In the genomic region with DNA sequence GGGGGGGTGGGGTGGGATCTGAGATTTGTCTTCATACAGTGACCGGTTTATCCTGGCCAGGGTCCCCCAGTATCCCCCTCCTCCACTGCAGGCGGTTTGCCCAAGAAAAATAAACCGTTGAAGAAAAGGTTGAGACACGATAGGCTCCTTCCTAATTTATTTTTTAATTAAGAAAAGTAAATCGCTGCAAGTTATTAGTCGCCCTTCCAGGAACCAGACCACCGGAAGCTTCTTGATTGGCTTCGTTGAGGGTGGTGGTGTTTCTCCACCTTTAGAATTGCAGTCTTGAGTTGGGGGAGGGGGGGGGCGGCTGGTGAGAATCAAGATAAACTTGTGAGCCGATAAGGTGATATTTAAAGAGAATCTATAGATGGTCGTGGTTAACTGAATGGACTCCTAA, we compare ENCODE assay signal across 9 mouse cellular contexts. TPM values are rescaled to one million over a fixed set of nuclear protein-coding genes. Genes with fewer than 3 reads are reported as not detected.
DNase-seq lines count a peak whose midpoint lies in the region; ATAC-seq lines count a peak whose summit lies in the region.
"Had no signal": no experiment of that assay in that cellular context is flagged by ENCODE, and none has a peak within 500 bp of the region (broad histone marks: within the 10 kb centered on the region; RNA-seq: fewer than 3 reads in every experiment).

No protein-coding gene starts in this region.

- ATAC-seq in kidney, embryonic 14.5 days (ENCODE audit: low FRiP score, low TSS enrichment) = no peak
- no peak for ATAC-seq in intestine, embryonic 15.5 days
- ATAC-seq in neural tube, embryonic 12.5 days (ENCODE audit: low FRiP score, low read depth) = no peak

- DNase-seq in kidney, postnatal 25 days = no peak
- peak; percentile 67 for DNase-seq in embryo, embryonic 9.5 days (ENCODE audit: extremely low spot score)
- DNase-seq in adrenal gland, postnatal 25 days = no peak
- no peak for DNase-seq in left cerebral cortex, postnatal 14 days (ENCODE audit: low spot score in 2 of 2)
- no peak for DNase-seq in urinary bladder, postnatal 14 days (ENCODE audit: low spot score)

- WGBS in kidney, embryonic 14.5 days = 1% methylated on average over 11 of the region's 11 CpGs
- 5% methylated on average over 11 of the region's 11 CpGs for WGBS in intestine, embryonic 15.5 days
- WGBS in neural tube, embryonic 12.5 days = under 1% methylated on average over 11 of the region's 11 CpGs

- H3K9me3 ChIP-seq in kidney, embryonic 14.5 days (ENCODE audit: control insufficient read depth, low read length) = no peaks in the 10 kb centered on the region
- H3K9me3 ChIP-seq in intestine, embryonic 15.5 days = no peaks in the 10 kb centered on the region
- no peaks in the 10 kb centered on the region for H3K9me3 ChIP-seq in neural tube, embryonic 12.5 days

- peaks cover 17% of the 10 kb centered on the region for H3K36me3 ChIP-seq in kidney, embryonic 14.5 days (ENCODE audit: control insufficient read depth, insufficient read depth, low read length)
- H3K36me3 ChIP-seq in intestine, embryonic 15.5 days = 0 out of 2 replicates have a peak, but pooled peaks cover 7% of the 10 kb centered on the region
- peaks cover 10% of the 10 kb centered on the region for H3K36me3 ChIP-seq in neural tube, embryonic 12.5 days

- H3K27ac ChIP-seq in kidney, embryonic 14.5 days (ENCODE audit: low read depth, low read length) = peak overlapping the region; percentile 94
- H3K27ac ChIP-seq in intestine, embryonic 15.5 days = peak overlapping the region; percentile 74; the same call in 1 of the 2 replicates
- H3K27ac ChIP-seq in neural tube, embryonic 12.5 days = no peak overlapping the region

- peaks cover 29% of the 10 kb centered on the region for H3K4me1 ChIP-seq in kidney, embryonic 14.5 days (ENCODE audit: control insufficient read depth, insufficient read depth, low read length)
- peaks cover 36% of the 10 kb centered on the region for H3K4me1 ChIP-seq in intestine, embryonic 15.5 days (replicated peaks)
- H3K4me1 ChIP-seq in neural tube, embryonic 12.5 days = peaks cover 61% of the 10 kb centered on the region

- H3K27me3 ChIP-seq in kidney, embryonic 14.5 days (ENCODE audit: control insufficient read depth, insufficient read depth, low read length) = no peaks in the 10 kb centered on the region
- H3K27me3 ChIP-seq in intestine, embryonic 15.5 days (replicated peaks) = peaks cover 25% of the 10 kb centered on the region
- peaks cover 27% of the 10 kb centered on the region for H3K27me3 ChIP-seq in neural tube, embryonic 12.5 days (replicated peaks)
- H3K27me3 ChIP-seq: Patski had no signal

- H3K9ac ChIP-seq in kidney, embryonic 14.5 days (ENCODE audit: low read depth, low read length) = peak overlapping the region; percentile 88
- H3K9ac ChIP-seq in intestine, embryonic 15.5 days = peak overlapping the region; percentile 36; the same call in 1 of the 2 replicates
- no peak overlapping the region for H3K9ac ChIP-seq in neural tube, embryonic 12.5 days

- intact Hi-C loops in left cerebral cortex, postnatal 14 days (cut with DNase I) = no loop called here

- peak overlapping the region; percentile 57 for H3K4me3 ChIP-seq in kidney, embryonic 14.5 days (ENCODE audit: low read length)
- H3K4me3 ChIP-seq in intestine, embryonic 15.5 days (replicated peaks) = peak overlapping the region; percentile 56; the same call in 1 of the 2 replicates
- H3K4me3 ChIP-seq in neural tube, embryonic 12.5 days = no peak overlapping the region; the same call in 1 of the 2 replicates

- peak overlapping the region; percentile 90 for H3K4me2 ChIP-seq in kidney, embryonic 14.5 days (replicated peaks; ENCODE audit: low read depth, low read length)
- peak overlapping the region; percentile 96 for H3K4me2 ChIP-seq in intestine, embryonic 15.5 days (replicated peaks)
- H3K4me2 ChIP-seq in neural tube, embryonic 12.5 days (replicated peaks) = peak overlapping the region; percentile 80

RNA-seq across cellular contexts. Expression of a gene that starts 0.9 kb away (rescaled TPM):
- polyA plus RNA-seq in kidney, embryonic 14.5 days (2014; fragmentation: Nextera tagmentation; extraction: Ambion mirVana) = 231 and 315 TPM in 2 replicates
- polyA plus RNA-seq in intestine, embryonic 15.5 days (2015; fragmentation: Nextera tagmentation; extraction: Ambion mirVana) = 66.8 and 77.9 TPM in 2 replicates
- 140 and 159 TPM in 2 replicates for polyA plus RNA-seq in neural tube, embryonic 12.5 days (2016; fragmentation: Nextera tagmentation; extraction: Ambion mirVana)
- 111 and 117 TPM in 2 replicates for total RNA-seq in adrenal gland, postnatal 25 days (2021)
- 10 to 100 TPM; 26.3 to 39.2 TPM for total RNA-seq in left cerebral cortex, postnatal 14 days (2021)

RNA-seq across cellular contexts. Expression of a gene that starts 25.7 kb away (rescaled TPM):
- 19.2 and 20.3 TPM in 2 replicates for polyA plus RNA-seq in kidney, embryonic 14.5 days (2014; fragmentation: Nextera tagmentation; extraction: Ambion mirVana)
- 24.1 and 25.2 TPM in 2 replicates for polyA plus RNA-seq in intestine, embryonic 15.5 days (2015; fragmentation: Nextera tagmentation; extraction: Ambion mirVana)
- polyA plus RNA-seq in neural tube, embryonic 12.5 days (2016; fragmentation: Nextera tagmentation; extraction: Ambion mirVana) = 34.6 and 36.7 TPM in 2 replicates
- total RNA-seq in adrenal gland, postnatal 25 days (2021) = 18.7 and 27.1 TPM in 2 replicates
- 10 to 100 TPM; 20.2 to 25.2 TPM for total RNA-seq in left cerebral cortex, postnatal 14 days (2021)

RNA-seq across cellular contexts. Expression of a gene that starts 44.3 kb away (rescaled TPM):
- polyA plus RNA-seq in kidney, embryonic 14.5 days (2014; fragmentation: Nextera tagmentation; extraction: Ambion mirVana) = 2.2 and 2.5 TPM in 2 replicates
- polyA plus RNA-seq in intestine, embryonic 15.5 days (2015; fragmentation: Nextera tagmentation; extraction: Ambion mirVana) = 0.23 TPM in 1 of 2 replicates, not detected in the other
- 48.1 and 59.1 TPM in 2 replicates for polyA plus RNA-seq in neural tube, embryonic 12.5 days (2016; fragmentation: Nextera tagmentation; extraction: Ambion mirVana)
- not detected in 2 replicates for total RNA-seq in adrenal gland, postnatal 25 days (2021)
- not detected for total RNA-seq in left cerebral cortex, postnatal 14 days (2021)

Comparison
In these comparisons a context has a peak if more than half of its experiments do, and no peak if none do; other contexts are left out.
1. RNA of a gene that starts 44.3 kb away (polyA plus RNA-seq): 48.1 to 59.1 TPM in neural tube, embryonic 12.5 days; 2.2 to 2.5 TPM in kidney, embryonic 14.5 days and 0.23 TPM in intestine, embryonic 15.5 days; every median in the first group is over 10 times any median in the second.
2. Peak in every context shown above with its lines, with median percentiles within 50 percentile points of each other: H3K4me2 ChIP-seq.